Mouse (Mus musculus) spleen, adult 2 months (tissue): Measurements from ENCODE around the gene Brinp2. TPM values are rescaled to one million over a fixed set of nuclear protein-coding genes. Genes with fewer than 3 reads are reported as not detected.

Experiments used
- DNase-seq, 2 experiments: peaks; one replicate each; pipeline versions ENCODE4 v3.0.0 to v3.0.0-alpha.2; 2012 to 2021; ENCODE audit warnings: low spot score in 2 of 2, low read depth in 1 of 2
- H3K27ac ChIP-seq: fragments of 200-500 bp; 2 replicates; pipeline ENCODE4 v1.5.1; 2012; ENCODE audit warnings: low read length, inconsistent platforms; ENCODE audit not compliant: insufficient read depth
- H3K27me3 ChIP-seq: fragments of 200-500 bp; 2 replicates; pipeline ENCODE4 v1.6.1; 2012; ENCODE audit warnings: mild to moderate bottlenecking, moderate library complexity, low read length, inconsistent platforms; ENCODE audit not compliant: control insufficient read depth, insufficient read depth
- H3K36me3 ChIP-seq: fragments of 200-500 bp; 2 replicates; pipeline ENCODE4 v1.6.1; 2012; ENCODE audit warnings: mild to moderate bottlenecking, low read length, inconsistent platforms; ENCODE audit not compliant: control insufficient read depth, insufficient read depth
- H3K4me1 ChIP-seq: fragments of 200-500 bp; 2 replicates; pipeline ENCODE4 v1.6.1; 2011; ENCODE audit warnings: inconsistent platforms; ENCODE audit not compliant: control insufficient read depth, insufficient read depth, insufficient read length
- H3K4me3 ChIP-seq: fragments of 200-500 bp; 2 replicates; pipeline ENCODE4 v1.5.1; 2011; ENCODE audit warnings: mild to moderate bottlenecking, inconsistent platforms; ENCODE audit not compliant: insufficient read depth, insufficient read length; ENCODE audit errors: extremely low read depth
- CTCF ChIP-seq: fragments of 200-500 bp; IDR thresholded peaks from 2 replicates; pipeline ENCODE4 v1.5.1; 2011; ENCODE audit warnings: mild to moderate bottlenecking, inconsistent platforms; ENCODE audit not compliant: insufficient read depth, insufficient read length, insufficient replicate concordance; ENCODE audit errors: extremely low read depth
- POLR2A ChIP-seq: fragments of 200-500 bp; IDR thresholded peaks from 2 replicates; pipeline ENCODE4 v1.6.1; 2011; ENCODE audit warnings: low read depth, low read length, inconsistent platforms
- WGBS: fragments of 180-500 bp; shearing (Covaris S2); methylation state at CpG from one replicate; pipeline ENCODE4 v1.1.7; 2018; 5-methylcytosine and 5-hydroxymethylcytosine counted together
- polyA plus RNA-seq: library from polyadenylated mRNA; depleted of rRNA; stranded (reverse); fragments of >200 nt; gene quantifications from 2 replicates; pipeline ENCODE4 v1.2.3, GENCODE M21; 2012; rRNA removed

Gene Brinp2
- polyA plus RNA-seq: 0.13 and 0.27 TPM in 2 replicates

- Histone ChIP-seq H3K4me1 (no peaks in the 10 kb centered on the region), H3K27ac (no peak within 1 kb of the TSS), H3K4me3 (no peak within 1 kb of the TSS), H3K27me3 (peaks cover 2% of the 10 kb centered on the region; the same call in 1 of the 2 replicates), H3K36me3 (no peaks in the 10 kb centered on the region)
- WGBS: 3% methylated on average over 30 of the region's 30 CpGs
- no peak for TF ChIP-seq CTCF
- no peak for TF ChIP-seq POLR2A
- no peak for DNase-seq
These were observed at the start of gene Brinp2 for GRCm38 (mm10) chr1:158356051-158356461. TSS of gene Brinp2 (minus strand) at chr1:158356326.

GRCm38 (mm10) chr1:158400898-158401297 is 44.8 kb upstream of the Brinp2 start:
- H3K27ac ChIP-seq: no peak overlapping the region
- DNase-seq: no peak
- TF ChIP-seq POLR2A: no peak
- no peak for TF ChIP-seq CTCF
- H3K4me1 ChIP-seq: no peaks in the 10 kb centered on the region
- H3K27me3 ChIP-seq: no peaks in the 10 kb centered on the region
- no peaks in the 10 kb centered on the region for H3K36me3 ChIP-seq
- WGBS: 74% methylated on average over 2 of the region's 2 CpGs
- H3K4me3 ChIP-seq: no peak overlapping the region

GRCm38 (mm10) chr1:158397058-158397457 is 40.9 kb upstream of the Brinp2 start:
- no peak overlapping the region for H3K27ac ChIP-seq
- H3K36me3 ChIP-seq: no peaks in the 10 kb centered on the region
- TF ChIP-seq CTCF (no peak), POLR2A (no peak)
- 76% methylated on average over 2 of the region's 2 CpGs for WGBS
- no peak for DNase-seq
- H3K27me3 ChIP-seq: no peaks in the 10 kb centered on the region
- H3K4me3 ChIP-seq: no peak overlapping the region
- no peaks in the 10 kb centered on the region for H3K4me1 ChIP-seq

GRCm38 (mm10) chr1:158390693-158391092 is 34.6 kb upstream of the Brinp2 start:
- H3K36me3 ChIP-seq: no peaks in the 10 kb centered on the region
- no peaks in the 10 kb centered on the region for H3K4me1 ChIP-seq
- no peaks in the 10 kb centered on the region for H3K27me3 ChIP-seq
- no peak overlapping the region for H3K4me3 ChIP-seq
- no peak for DNase-seq
- TF ChIP-seq POLR2A (no peak), CTCF (no peak)
- WGBS: 83% methylated on average over 4 of the region's 4 CpGs
- no peak overlapping the region for H3K27ac ChIP-seq

- no peak overlapping the region for H3K4me3 ChIP-seq
- WGBS: 92% methylated on average over 4 of the region's 4 CpGs
- no peaks in the 10 kb centered on the region for H3K4me1 ChIP-seq
- H3K27ac ChIP-seq: no peak overlapping the region
- H3K27me3 ChIP-seq: no peaks in the 10 kb centered on the region
- TF ChIP-seq CTCF: no peak
- no peak for TF ChIP-seq POLR2A
- no peaks in the 10 kb centered on the region for H3K36me3 ChIP-seq
- DNase-seq: no peak
These were observed 32.9 kb upstream of the Brinp2 start for GRCm38 (mm10) chr1:158388995-158389394.

- no peaks in the 10 kb centered on the region for H3K27me3 ChIP-seq
- DNase-seq: no peak
- H3K4me1 ChIP-seq: no peaks in the 10 kb centered on the region
- WGBS: 24% methylated on average over 3 of the region's 3 CpGs
- H3K4me3 ChIP-seq: no peak overlapping the region
- TF ChIP-seq CTCF (no peak), POLR2A (no peak)
- H3K27ac ChIP-seq: no peak overlapping the region
- no peaks in the 10 kb centered on the region for H3K36me3 ChIP-seq
These were observed 30.7 kb upstream of the Brinp2 start for GRCm38 (mm10) chr1:158386781-158387180.

- H3K27me3 ChIP-seq: no peaks in the 10 kb centered on the region
- no peak for DNase-seq
- TF ChIP-seq CTCF: no peak
- no peak for TF ChIP-seq POLR2A
- H3K27ac ChIP-seq: no peak overlapping the region
- no peak overlapping the region for H3K4me3 ChIP-seq
- no peaks in the 10 kb centered on the region for H3K4me1 ChIP-seq
- no peaks in the 10 kb centered on the region for H3K36me3 ChIP-seq
- 92% methylated on average over 2 of the region's 2 CpGs for WGBS
These were observed 29.2 kb upstream of the Brinp2 start for GRCm38 (mm10) chr1:158385311-158385710.
